Mouse (Mus musculus) forebrain, embryonic 10.5 days (tissue): ENCODE data around the gene Fbxw8. TPM values are rescaled to one million over a fixed set of nuclear protein-coding genes. Genes with fewer than 3 reads are reported as not detected.

Experiments used
- DNase-seq: peaks from one replicate; pipeline ENCODE4 v3.0.0-alpha.2; 2017; ENCODE audit warnings: low spot score; ENCODE audit errors: extremely low spot score
- H3K27ac ChIP-seq: fragments of 300-500 bp; sonication (generic); 2 replicates; pipeline ENCODE4 v1.5.1; 2016; ENCODE audit warnings: mild to moderate bottlenecking
- H3K27me3 ChIP-seq: fragments of 300-500 bp; sonication (generic); 2 replicates; pipeline ENCODE4 v1.6.1; 2016; ENCODE audit warnings: mild to moderate bottlenecking; ENCODE audit not compliant: poor library complexity, severe bottlenecking
- H3K36me3 ChIP-seq: fragments of 300-500 bp; sonication (generic); replicated peaks from 2 replicates; pipeline ENCODE4 v1.6.1; 2016; ENCODE audit warnings: mild to moderate bottlenecking, moderate library complexity
- H3K4me1 ChIP-seq: fragments of 300-500 bp; sonication (generic); 2 replicates; pipeline ENCODE4 v1.6.1; 2016
- H3K4me3 ChIP-seq: fragments of 300-500 bp; sonication (generic); 2 replicates; pipeline ENCODE4 v1.5.1; 2016; ENCODE audit warnings: mild to moderate bottlenecking, moderate library complexity
- H3K9me3 ChIP-seq: fragments of 300-500 bp; sonication (generic); 2 replicates; pipeline ENCODE4 v1.6.1; 2016; ENCODE audit warnings: mild to moderate bottlenecking, moderate library complexity
- WGBS: fragments of 180-500 bp; shearing (Covaris S2); methylation state at CpG from one replicate; pipeline ENCODE4 v1.1.7; 2016; 5-methylcytosine and 5-hydroxymethylcytosine counted together
- polyA plus RNA-seq: library from polyadenylated mRNA; unstranded; fragments of >200 nt; fragmentation: Nextera tagmentation; extraction: Ambion mirVana; gene quantifications from 2 replicates; pipeline ENCODE4 v1.2.1, GENCODE M21; 2016

Fbxw8 gene
- polyA plus RNA-seq, 1 experiment from 2014 or later, result 33.8 TPM

- no peak for DNase-seq
- Histone ChIP-seq H3K4me3 (no peak overlapping the region), H3K4me1 (peaks cover 57% of the 10 kb centered on the region), H3K27ac (peak overlapping the region; percentile 62), H3K9me3 (no peaks in the 10 kb centered on the region), H3K36me3 (peaks cover 68% of the 10 kb centered on the region), H3K27me3 (no peaks in the 10 kb centered on the region)
- WGBS, result 69% methylated on average over 11 of the region's 11 CpGs
These were observed 75.4 kb downstream of the Fbxw8 start for GRCm38 (mm10) chr5:118079839-118080250.

GRCm38 (mm10) chr5:118079354-118079753 is 75.9 kb downstream of the Fbxw8 start:
- WGBS, result 63% methylated on average over 6 of the region's 6 CpGs
- no peaks in the 10 kb centered on the region for H3K27me3 ChIP-seq
- H3K4me1 ChIP-seq, result peaks cover 52% of the 10 kb centered on the region
- H3K4me3 ChIP-seq, result no peak overlapping the region
- no peak for DNase-seq
- peak overlapping the region; percentile 62 for H3K27ac ChIP-seq
- H3K36me3 ChIP-seq, result peaks cover 68% of the 10 kb centered on the region
- no peaks in the 10 kb centered on the region for H3K9me3 ChIP-seq

GRCm38 (mm10) chr5:118078550-118078949 is 76.7 kb downstream of the Fbxw8 start:
- DNase-seq, result no peak
- WGBS, result 93% methylated on average over 6 of the region's 6 CpGs
- Histone ChIP-seq H3K4me3 (no peak overlapping the region), H3K27me3 (no peaks in the 10 kb centered on the region), H3K9me3 (no peaks in the 10 kb centered on the region), H3K36me3 (peaks cover 73% of the 10 kb centered on the region), H3K4me1 (peaks cover 44% of the 10 kb centered on the region), H3K27ac (no peak overlapping the region; the same call in 1 of the 2 replicates)

- no peak overlapping the region for H3K4me3 ChIP-seq
- H3K9me3 ChIP-seq, result no peaks in the 10 kb centered on the region
- no peak for DNase-seq
- no peaks in the 10 kb centered on the region for H3K27me3 ChIP-seq
- H3K4me1 ChIP-seq, result peaks cover 28% of the 10 kb centered on the region
- no peak overlapping the region for H3K27ac ChIP-seq
- peaks cover 80% of the 10 kb centered on the region for H3K36me3 ChIP-seq
- 91% methylated on average over 15 of the region's 15 CpGs for WGBS
These were observed 78.3 kb downstream of the Fbxw8 start for GRCm38 (mm10) chr5:118076721-118077592.

GRCm38 (mm10) chr5:118073213-118073773 is 82.0 kb downstream of the Fbxw8 start:
- Histone ChIP-seq H3K27me3 (no peaks in the 10 kb centered on the region), H3K9me3 (no peaks in the 10 kb centered on the region), H3K27ac (peak overlapping the region; percentile 20; the same call in 1 of the 2 replicates), H3K36me3 (peaks cover 91% of the 10 kb centered on the region), H3K4me3 (no peak overlapping the region), H3K4me1 (no peaks in the 10 kb centered on the region; the same call in 1 of the 2 replicates)
- DNase-seq, result no peak
- WGBS, result 87% methylated on average over 15 of the region's 15 CpGs

GRCm38 (mm10) chr5:118071766-118072165 is 83.5 kb downstream of the Fbxw8 start:
- H3K4me1 ChIP-seq, result no peaks in the 10 kb centered on the region; the same call in 1 of the 2 replicates
- H3K27ac ChIP-seq, result no peak overlapping the region
- H3K36me3 ChIP-seq, result peaks cover 93% of the 10 kb centered on the region
- H3K27me3 ChIP-seq, result no peaks in the 10 kb centered on the region
- no peak for DNase-seq
- H3K4me3 ChIP-seq, result no peak overlapping the region
- 90% methylated on average over 5 of the region's 5 CpGs for WGBS
- no peaks in the 10 kb centered on the region for H3K9me3 ChIP-seq

- Histone ChIP-seq H3K27ac (peak overlapping the region; percentile 26; the same call in 1 of the 2 replicates), H3K9me3 (no peaks in the 10 kb centered on the region), H3K27me3 (no peaks in the 10 kb centered on the region), H3K4me1 (peaks cover 16% of the 10 kb centered on the region), H3K4me3 (no peak overlapping the region), H3K36me3 (peaks cover 91% of the 10 kb centered on the region)
- peak; percentile 72 for DNase-seq
- WGBS, result 55% methylated on average over 9 of the region's 9 CpGs
These were observed 85.9 kb downstream of the Fbxw8 start for GRCm38 (mm10) chr5:118069315-118069714.

- Histone ChIP-seq H3K9me3 (no peaks in the 10 kb centered on the region), H3K36me3 (peaks cover 79% of the 10 kb centered on the region), H3K27ac (no peak overlapping the region), H3K27me3 (no peaks in the 10 kb centered on the region), H3K4me3 (no peak overlapping the region), H3K4me1 (peaks cover 29% of the 10 kb centered on the region)
- no peak for DNase-seq
- WGBS, result 93% methylated on average over 9 of the region's 9 CpGs
These were observed 87.2 kb downstream of the Fbxw8 start for GRCm38 (mm10) chr5:118067984-118068494.

GRCm38 (mm10) chr5:118067572-118067971 is 87.7 kb downstream of the Fbxw8 start:
- Histone ChIP-seq H3K27me3 (no peaks in the 10 kb centered on the region), H3K4me3 (no peak overlapping the region), H3K4me1 (peaks cover 30% of the 10 kb centered on the region), H3K9me3 (no peaks in the 10 kb centered on the region), H3K27ac (no peak overlapping the region), H3K36me3 (peaks cover 75% of the 10 kb centered on the region)
- no peak for DNase-seq
- 85% methylated on average over 4 of the region's 4 CpGs for WGBS

- no peaks in the 10 kb centered on the region for H3K9me3 ChIP-seq
- DNase-seq, result peak; percentile 54
- no peak overlapping the region for H3K27ac ChIP-seq
- H3K4me1 ChIP-seq, result peaks cover 30% of the 10 kb centered on the region
- 61% methylated on average over 5 of the region's 5 CpGs for WGBS
- no peak overlapping the region for H3K4me3 ChIP-seq
- H3K27me3 ChIP-seq, result no peaks in the 10 kb centered on the region
- H3K36me3 ChIP-seq, result peaks cover 72% of the 10 kb centered on the region
These were observed 88.4 kb downstream of the Fbxw8 start for GRCm38 (mm10) chr5:118066828-118067227.

GRCm38 (mm10) chr5:118065516-118066255 is 89.6 kb downstream of the Fbxw8 start:
- no peak overlapping the region for H3K27ac ChIP-seq
- 93% methylated on average over 19 of the region's 19 CpGs for WGBS
- peaks cover 30% of the 10 kb centered on the region for H3K4me1 ChIP-seq

GRCm38 (mm10) chr5:118064284-118064901 is 90.9 kb downstream of the Fbxw8 start:
- no peak overlapping the region for H3K4me3 ChIP-seq
- peak overlapping the region; percentile 72 for H3K27ac ChIP-seq
- no peaks in the 10 kb centered on the region for H3K9me3 ChIP-seq
- no peaks in the 10 kb centered on the region for H3K27me3 ChIP-seq
- peaks cover 53% of the 10 kb centered on the region for H3K36me3 ChIP-seq
- 33% methylated on average over 10 of the region's 10 CpGs for WGBS
- no peak for DNase-seq
- peaks cover 38% of the 10 kb centered on the region for H3K4me1 ChIP-seq

More at GRCm38 (mm10) chr5:118065516-118066255, 89.6 kb downstream of the Fbxw8 start:
- Histone ChIP-seq H3K27me3 (no peaks in the 10 kb centered on the region), H3K9me3 (no peaks in the 10 kb centered on the region), H3K4me3 (no peak overlapping the region), H3K36me3 (peaks cover 66% of the 10 kb centered on the region)
- DNase-seq, result no peak
